Mouse (Mus musculus): ENCODE measurements at regions not wholly inside any gene's neighbourhood (a gene's known extent, or its start where the extent isn't known, plus 50 kb on each side); places are given as distances from the start of the nearest gene placed in this dataset.

GRCm38 (mm10) chr7:74757469-74757868, 202.9 kb upstream of the Slco3a1 start:
- no peaks in the 10 kb centered on the region for H3K4me1 ChIP-seq (ENCODE audit: control insufficient read depth, insufficient read depth, low read length)
- H3K27ac ChIP-seq (replicated peaks; ENCODE audit: low read depth, low read length): no peak overlapping the region
- H3K4me3 ChIP-seq (ENCODE audit: low read depth, low read length): no peak overlapping the region
- no peaks in the 10 kb centered on the region for H3K9me3 ChIP-seq (ENCODE audit: control insufficient read depth, low read length)
- no peak overlapping the region for H3K9ac ChIP-seq (ENCODE audit: low read length)
- 87% methylated on average over 2 of the region's 2 CpGs for WGBS
- ATAC-seq (ENCODE audit: insufficient number of reproducible peaks, low FRiP score, low TSS enrichment, low read depth): no peak
- no peak overlapping the region for H3K4me2 ChIP-seq (ENCODE audit: low read depth, severe bottlenecking)
- no peak for DNase-seq (ENCODE audit: low spot score)
- H3K36me3 ChIP-seq (ENCODE audit: control insufficient read depth, insufficient read depth, low read length): no peaks in the 10 kb centered on the region
- H3K27me3 ChIP-seq (ENCODE audit: control insufficient read depth, insufficient read depth, low read length): no peaks in the 10 kb centered on the region

GRCm38 (mm10) chr7:74747704-74748103, 193.1 kb upstream of the Slco3a1 start:
- H3K9me3 ChIP-seq (ENCODE audit: control insufficient read depth, low read length): no peaks in the 10 kb centered on the region
- 95% methylated on average over 1 of the region's 1 CpGs for WGBS
- H3K36me3 ChIP-seq (ENCODE audit: control insufficient read depth, insufficient read depth, low read length): no peaks in the 10 kb centered on the region
- no peak overlapping the region for H3K9ac ChIP-seq (ENCODE audit: low read length)
- ATAC-seq (ENCODE audit: insufficient number of reproducible peaks, low FRiP score, low TSS enrichment, low read depth): no peak
- H3K4me3 ChIP-seq (ENCODE audit: low read depth, low read length): no peak overlapping the region
- no peak overlapping the region for H3K27ac ChIP-seq (replicated peaks; ENCODE audit: low read depth, low read length)
- no peak for DNase-seq (ENCODE audit: low spot score)
- no peaks in the 10 kb centered on the region for H3K4me1 ChIP-seq (ENCODE audit: control insufficient read depth, insufficient read depth, low read length)
- H3K27me3 ChIP-seq (ENCODE audit: control insufficient read depth, insufficient read depth, low read length): no peaks in the 10 kb centered on the region
- no peak overlapping the region for H3K4me2 ChIP-seq (ENCODE audit: low read depth, severe bottlenecking)

DNA sequence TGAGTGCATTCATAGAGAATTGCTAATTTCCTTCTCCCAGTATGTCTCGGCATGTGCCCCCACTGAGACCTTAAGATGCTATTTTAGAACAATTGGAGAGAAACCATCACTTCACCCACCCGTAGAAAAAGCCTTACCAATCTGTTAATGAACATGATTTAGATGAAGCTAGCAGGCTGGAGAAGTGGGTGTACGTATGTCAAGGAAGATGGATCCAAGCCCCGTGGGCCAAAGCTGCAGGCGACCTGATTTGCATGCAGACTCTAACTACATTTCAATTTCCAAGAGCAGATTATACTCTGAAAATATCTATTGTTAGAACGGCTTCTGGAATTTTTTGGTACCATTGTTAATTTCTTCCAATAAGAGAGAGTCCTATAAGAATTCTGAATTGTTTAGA, 180.4 kb upstream of the Slco3a1 start:
- no peak for ATAC-seq (ENCODE audit: insufficient number of reproducible peaks, low FRiP score, low TSS enrichment, low read depth)
- H3K36me3 ChIP-seq (ENCODE audit: control insufficient read depth, insufficient read depth, low read length): no peaks in the 10 kb centered on the region
- no peak overlapping the region for H3K4me3 ChIP-seq (ENCODE audit: low read depth, low read length)
- no peak overlapping the region for H3K27ac ChIP-seq (replicated peaks; ENCODE audit: low read depth, low read length)
- H3K9me3 ChIP-seq (ENCODE audit: control insufficient read depth, low read length): no peaks in the 10 kb centered on the region
- H3K4me2 ChIP-seq (ENCODE audit: low read depth, severe bottlenecking): no peak overlapping the region
- H3K4me1 ChIP-seq (ENCODE audit: control insufficient read depth, insufficient read depth, low read length): no peaks in the 10 kb centered on the region
- no peaks in the 10 kb centered on the region for H3K27me3 ChIP-seq (ENCODE audit: control insufficient read depth, insufficient read depth, low read length)
- whole genome bisulfite sequencing: 80% methylated on average over 6 of the region's 6 CpGs
- no peak for DNase-seq (ENCODE audit: low spot score)
- no peak overlapping the region for H3K9ac ChIP-seq (ENCODE audit: low read length)

- 70% methylated on average over 8 of the region's 8 CpGs for WGBS
- DNase-seq (ENCODE audit: low spot score): no peak
These were observed 171.9 kb upstream of the Slco3a1 start for GRCm38 (mm10) chr7:74726324-74726991.

DNA sequence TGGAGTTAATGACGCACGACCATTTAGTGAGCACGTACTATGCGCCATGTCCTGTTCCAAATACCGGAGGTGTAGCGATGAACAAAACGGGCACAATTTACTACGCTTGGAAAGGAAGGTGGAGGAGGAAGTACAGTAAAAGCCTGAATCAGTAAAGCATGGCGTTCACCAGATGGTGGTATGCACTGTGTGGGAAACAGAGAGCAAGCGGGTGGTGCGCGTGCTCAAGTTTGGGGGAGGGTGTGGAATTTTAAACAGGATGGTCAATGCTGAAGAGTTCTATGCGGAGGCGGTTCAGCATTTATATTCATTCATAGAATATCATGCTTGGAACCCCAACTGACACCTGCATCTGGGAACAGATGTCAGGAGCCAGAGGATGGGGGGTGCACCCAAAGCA, 164.7 kb upstream of the Slco3a1 start:
- Histone ChIP-seq H3K27me3 (ENCODE audit: control insufficient read depth, insufficient read depth, low read length) (no peaks in the 10 kb centered on the region), H3K4me3 (ENCODE audit: low read depth, low read length) (no peak overlapping the region), H3K4me1 (ENCODE audit: control insufficient read depth, insufficient read depth, low read length) (no peaks in the 10 kb centered on the region), H3K9ac (ENCODE audit: low read length) (no peak overlapping the region), H3K27ac (replicated peaks; ENCODE audit: low read depth, low read length) (no peak overlapping the region), H3K36me3 (ENCODE audit: control insufficient read depth, insufficient read depth, low read length) (no peaks in the 10 kb centered on the region), H3K4me2 (ENCODE audit: low read depth, severe bottlenecking) (no peak overlapping the region), H3K9me3 (ENCODE audit: control insufficient read depth, low read length) (no peaks in the 10 kb centered on the region)
- ATAC-seq (ENCODE audit: insufficient number of reproducible peaks, low FRiP score, low TSS enrichment, low read depth) (no peak), DNase-seq (ENCODE audit: low spot score) (no peak)
- WGBS: 96% methylated on average over 14 of the region's 14 CpGs

More at GRCm38 (mm10) chr7:74726324-74726991, 171.9 kb upstream of the Slco3a1 start:
- Histone ChIP-seq H3K4me2 (ENCODE audit: low read depth, severe bottlenecking) (no peak overlapping the region), H3K9ac (ENCODE audit: low read length) (no peak overlapping the region), H3K4me3 (ENCODE audit: low read depth, low read length) (no peak overlapping the region), H3K27ac (replicated peaks; ENCODE audit: low read depth, low read length) (no peak overlapping the region), H3K36me3 (ENCODE audit: control insufficient read depth, insufficient read depth, low read length) (no peaks in the 10 kb centered on the region), H3K4me1 (ENCODE audit: control insufficient read depth, insufficient read depth, low read length) (no peaks in the 10 kb centered on the region), H3K27me3 (ENCODE audit: control insufficient read depth, insufficient read depth, low read length) (no peaks in the 10 kb centered on the region), H3K9me3 (ENCODE audit: control insufficient read depth, low read length) (no peaks in the 10 kb centered on the region)
- no peak for ATAC-seq (ENCODE audit: insufficient number of reproducible peaks, low FRiP score, low TSS enrichment, low read depth)

- no peak overlapping the region for H3K9ac ChIP-seq (ENCODE audit: low read length)
- H3K9me3 ChIP-seq (ENCODE audit: control insufficient read depth, low read length): no peaks in the 10 kb centered on the region
- no peak for ATAC-seq (ENCODE audit: insufficient number of reproducible peaks, low FRiP score, low TSS enrichment, low read depth)
- no peaks in the 10 kb centered on the region for H3K4me1 ChIP-seq (ENCODE audit: control insufficient read depth, insufficient read depth, low read length)
- no peaks in the 10 kb centered on the region for H3K36me3 ChIP-seq (ENCODE audit: control insufficient read depth, insufficient read depth, low read length)
- 79% methylated on average over 7 of the region's 7 CpGs for WGBS
- H3K27me3 ChIP-seq (ENCODE audit: control insufficient read depth, insufficient read depth, low read length): no peaks in the 10 kb centered on the region
- no peak overlapping the region for H3K4me3 ChIP-seq (ENCODE audit: low read depth, low read length)
- DNase-seq (ENCODE audit: low spot score): no peak
- no peak overlapping the region for H3K27ac ChIP-seq (replicated peaks; ENCODE audit: low read depth, low read length)
- H3K4me2 ChIP-seq (ENCODE audit: low read depth, severe bottlenecking): no peak overlapping the region
These were observed 155.5 kb upstream of the Slco3a1 start for GRCm38 (mm10) chr7:74709993-74710581.

GRCm38 (mm10) chr7:74709006-74709405, 154.4 kb upstream of the Slco3a1 start:
- Histone ChIP-seq H3K27me3 (ENCODE audit: control insufficient read depth, insufficient read depth, low read length) (no peaks in the 10 kb centered on the region), H3K4me3 (ENCODE audit: low read depth, low read length) (no peak overlapping the region), H3K27ac (replicated peaks; ENCODE audit: low read depth, low read length) (no peak overlapping the region), H3K4me2 (ENCODE audit: low read depth, severe bottlenecking) (no peak overlapping the region), H3K9ac (ENCODE audit: low read length) (no peak overlapping the region), H3K9me3 (ENCODE audit: control insufficient read depth, low read length) (no peaks in the 10 kb centered on the region), H3K36me3 (ENCODE audit: control insufficient read depth, insufficient read depth, low read length) (no peaks in the 10 kb centered on the region), H3K4me1 (ENCODE audit: control insufficient read depth, insufficient read depth, low read length) (no peaks in the 10 kb centered on the region)
- ATAC-seq (ENCODE audit: insufficient number of reproducible peaks, low FRiP score, low TSS enrichment, low read depth) (no peak), DNase-seq (ENCODE audit: low spot score) (no peak)
- 52% methylated on average over 5 of the region's 5 CpGs for WGBS

GRCm38 (mm10) chr7:74703533-74703932, 149.0 kb upstream of the Slco3a1 start:
- Histone ChIP-seq H3K9me3 (ENCODE audit: control insufficient read depth, low read length) (no peaks in the 10 kb centered on the region), H3K4me3 (ENCODE audit: low read depth, low read length) (no peak overlapping the region), H3K27me3 (ENCODE audit: control insufficient read depth, insufficient read depth, low read length) (no peaks in the 10 kb centered on the region), H3K36me3 (ENCODE audit: control insufficient read depth, insufficient read depth, low read length) (no peaks in the 10 kb centered on the region), H3K9ac (ENCODE audit: low read length) (no peak overlapping the region), H3K4me2 (ENCODE audit: low read depth, severe bottlenecking) (no peak overlapping the region), H3K27ac (replicated peaks; ENCODE audit: low read depth, low read length) (no peak overlapping the region), H3K4me1 (ENCODE audit: control insufficient read depth, insufficient read depth, low read length) (no peaks in the 10 kb centered on the region)
- 70% methylated on average over 4 of the region's 4 CpGs for WGBS
- DNase-seq (ENCODE audit: low spot score) (no peak), ATAC-seq (ENCODE audit: insufficient number of reproducible peaks, low FRiP score, low TSS enrichment, low read depth) (no peak)

Data from limb, embryonic 11.5 days (tissue).